Mouse (Mus musculus) hindbrain, embryonic 16.5 days (tissue): ENCODE data around the gene Trim2. TPM values are rescaled to one million over a fixed set of nuclear protein-coding genes. Genes with fewer than 3 reads are reported as not detected.

Source experiments
- ATAC-seq: fragments of 200-750 bp; cut with Nextera tagmentation; 2 replicates; pipeline ENCODE4 v1.8.0; 2017; ENCODE audit warnings: moderate TSS enrichment, moderate library complexity
- H3K27ac ChIP-seq: fragments of 300-500 bp; sonication (generic); 2 replicates; pipeline ENCODE4 v1.5.1; 2014; ENCODE audit warnings: low read depth, mild to moderate bottlenecking, control low read depth, low read length, moderate library complexity
- H3K27me3 ChIP-seq: fragments of 300-500 bp; sonication (generic); replicated peaks from 2 replicates; pipeline ENCODE4 v1.6.1; 2014; ENCODE audit warnings: low read length; ENCODE audit not compliant: control insufficient read depth, insufficient read depth
- H3K36me3 ChIP-seq: fragments of 300-500 bp; sonication (generic); 2 replicates; pipeline ENCODE4 v1.6.1; 2014; ENCODE audit warnings: mild to moderate bottlenecking, low read length, moderate library complexity, mixed read lengths; ENCODE audit not compliant: control insufficient read depth, insufficient read depth
- H3K4me1 ChIP-seq: fragments of 300-500 bp; sonication (generic); 2 replicates; pipeline ENCODE4 v1.6.1; 2014; ENCODE audit warnings: low read depth, low read length; ENCODE audit not compliant: control insufficient read depth, insufficient read depth
- H3K4me2 ChIP-seq: fragments of 300-500 bp; sonication (generic); 2 replicates; pipeline ENCODE4 v1.6.1; 2014; ENCODE audit warnings: mild to moderate bottlenecking, low read length, control low read depth, moderate library complexity
- H3K4me3 ChIP-seq: fragments of 300-500 bp; sonication (generic); 2 replicates; pipeline ENCODE4 v1.5.1; 2014; ENCODE audit warnings: mild to moderate bottlenecking, low read length, control low read depth, moderate library complexity
- H3K9ac ChIP-seq: fragments of 300-500 bp; sonication (generic); 2 replicates; pipeline ENCODE4 v1.6.1; 2014; ENCODE audit warnings: low read depth, mild to moderate bottlenecking, control low read depth, low read length, moderate library complexity
- H3K9me3 ChIP-seq: fragments of 300-500 bp; sonication (generic); 2 replicates; pipeline ENCODE4 v1.6.1; 2014; ENCODE audit warnings: mild to moderate bottlenecking, low read length, moderate library complexity; ENCODE audit not compliant: control insufficient read depth
- WGBS: fragments of 180-500 bp; shearing (Covaris S2); extraction: QIAGEN DNeasy Blood & Tissue Kit; methylation state at CpG from one replicate; pipeline ENCODE4 v1.1.7; 2014; 5-methylcytosine and 5-hydroxymethylcytosine counted together
- polyA plus RNA-seq: library from polyadenylated mRNA; unstranded; fragments of >200 nt; fragmentation: Nextera tagmentation; extraction: Ambion mirVana; gene quantifications from 2 replicates; pipeline ENCODE4 v1.2.1, GENCODE M21; 2015

The Trim2 gene
- polyA plus RNA-seq, 1 experiment from 2014 or later, result 154 TPM

DNA sequence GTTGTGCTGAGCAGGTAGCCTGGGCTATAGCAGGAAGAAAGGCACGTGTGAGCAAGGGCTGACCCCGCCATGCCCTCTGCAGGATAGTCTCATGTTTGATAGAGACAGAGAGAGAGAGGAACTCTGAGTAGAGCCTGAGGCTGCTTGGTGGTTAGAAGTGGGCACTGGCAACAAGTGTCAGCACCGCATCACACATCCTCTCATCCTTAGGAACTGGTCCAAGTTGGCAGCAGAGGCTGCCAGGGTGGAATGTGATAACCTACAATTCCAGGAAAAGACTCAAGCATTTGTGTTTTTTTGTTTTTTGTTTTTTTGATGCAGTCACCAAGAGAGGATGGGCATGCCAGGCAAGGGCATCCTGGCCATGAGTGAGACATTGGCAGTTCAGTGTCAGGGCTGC is 8.5 kb downstream of the Trim2 start:
- Histone ChIP-seq H3K9me3 (no peaks in the 10 kb centered on the region), H3K27me3 (no peaks in the 10 kb centered on the region), H3K27ac (no peak overlapping the region), H3K4me3 (no peak overlapping the region), H3K9ac (no peak overlapping the region), H3K4me2 (no peak overlapping the region), H3K36me3 (no peaks in the 10 kb centered on the region), H3K4me1 (peaks cover 11% of the 10 kb centered on the region)
- 53% methylated on average over 3 of the region's 3 CpGs for WGBS
- no peak for ATAC-seq

DNA sequence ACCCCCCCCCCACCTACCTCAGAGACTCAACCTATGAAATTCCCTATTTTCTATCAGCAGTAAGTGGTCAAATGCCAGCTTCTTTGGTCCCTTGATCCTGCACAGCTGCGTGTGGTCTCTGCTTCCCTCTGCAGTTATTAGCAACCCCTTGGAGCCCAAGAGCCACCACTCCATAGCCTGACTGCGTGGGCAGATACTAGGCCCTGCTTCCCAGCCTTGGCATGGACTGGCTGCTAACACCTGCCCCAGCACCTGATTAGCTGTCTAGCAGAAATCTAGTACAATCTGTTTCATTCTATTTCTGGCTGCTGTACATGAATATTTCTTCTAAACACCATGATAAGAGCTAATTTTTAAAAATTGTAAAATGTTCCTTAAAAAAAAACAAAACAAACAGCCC is 10.0 kb downstream of the Trim2 start:
- Histone ChIP-seq H3K9ac (no peak overlapping the region), H3K27ac (no peak overlapping the region), H3K4me2 (no peak overlapping the region), H3K9me3 (no peaks in the 10 kb centered on the region), H3K4me3 (no peak overlapping the region), H3K36me3 (no peaks in the 10 kb centered on the region), H3K4me1 (peaks cover under 1% of the 10 kb centered on the region; the same call in 1 of the 2 replicates), H3K27me3 (no peaks in the 10 kb centered on the region)
- 37% methylated on average over 2 of the region's 2 CpGs for WGBS
- ATAC-seq, result no peak

DNA sequence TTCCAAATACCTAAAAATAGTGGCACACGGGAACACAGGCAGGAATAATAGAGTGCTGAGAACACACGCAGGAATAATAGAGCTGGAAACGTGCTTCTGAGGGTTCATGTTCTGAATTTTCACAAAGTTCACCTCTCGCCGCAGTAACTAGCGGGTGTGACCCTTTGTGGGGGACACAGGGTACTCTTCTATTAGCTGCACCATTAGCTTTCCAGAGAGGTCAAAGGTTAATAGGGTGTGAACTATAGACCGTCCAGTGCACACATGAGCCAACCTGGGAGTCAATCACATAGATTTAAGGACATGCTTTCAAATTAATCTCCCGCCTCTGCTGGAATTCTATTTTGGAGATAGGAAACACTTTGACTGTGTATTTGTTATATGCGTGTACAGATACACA is 11.9 kb downstream of the Trim2 start:
- Histone ChIP-seq H3K4me2 (no peak overlapping the region), H3K9ac (no peak overlapping the region), H3K4me3 (no peak overlapping the region), H3K36me3 (no peaks in the 10 kb centered on the region), H3K9me3 (no peaks in the 10 kb centered on the region), H3K27ac (no peak overlapping the region), H3K4me1 (no peaks in the 10 kb centered on the region), H3K27me3 (no peaks in the 10 kb centered on the region)
- no peak for ATAC-seq
- WGBS, result 52% methylated on average over 9 of the region's 9 CpGs

DNA sequence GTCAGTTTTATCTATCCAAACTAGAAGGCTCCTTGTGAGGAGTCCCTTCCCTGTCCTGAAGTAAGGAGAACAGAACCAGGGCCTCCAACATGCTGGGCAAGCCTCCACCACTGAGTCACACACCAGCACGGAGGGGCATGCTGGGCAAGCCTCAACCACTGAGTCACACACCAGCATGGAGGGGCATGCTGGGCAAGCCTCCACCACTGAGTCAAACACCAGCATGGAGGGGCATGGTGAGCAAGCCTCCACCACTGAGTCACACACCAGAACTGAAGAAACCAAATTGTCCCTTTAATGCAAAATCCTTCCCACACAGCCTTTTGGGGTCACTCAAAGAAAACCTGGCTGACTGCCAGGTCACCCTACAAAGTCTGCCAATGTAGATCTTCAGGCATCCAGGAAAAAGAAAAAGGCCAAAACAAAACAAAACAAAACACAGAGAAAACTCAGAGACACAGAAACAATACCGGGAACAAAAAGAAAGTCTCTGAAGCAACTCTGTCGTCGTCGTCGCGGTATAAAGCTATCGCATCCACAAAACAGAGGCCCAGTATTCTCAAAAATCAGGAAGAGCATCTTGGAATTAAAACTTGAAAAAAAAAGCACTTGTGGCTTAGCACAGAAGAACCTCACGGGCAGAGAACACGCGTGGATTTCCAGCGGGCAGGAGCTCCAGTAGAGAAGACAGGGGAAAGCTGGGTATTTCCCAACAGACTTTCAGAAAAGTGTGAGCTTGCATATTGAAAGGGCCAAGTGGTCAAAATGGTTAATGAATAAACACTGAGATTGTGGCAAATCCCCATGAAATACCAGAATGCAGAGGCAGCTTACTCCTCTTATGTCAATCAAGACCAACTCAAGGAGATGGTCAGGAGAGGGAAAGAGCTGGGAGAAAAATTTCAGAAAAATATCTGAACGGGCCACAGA is 12.7 kb downstream of the Trim2 start:
- WGBS, result 57% methylated on average over 13 of the region's 13 CpGs
- Histone ChIP-seq H3K4me2 (no peak overlapping the region), H3K27ac (0 out of 2 replicates have a peak overlapping the region, but pooled peaks have one; percentile 18), H3K27me3 (no peaks in the 10 kb centered on the region), H3K36me3 (no peaks in the 10 kb centered on the region), H3K9me3 (no peaks in the 10 kb centered on the region), H3K4me1 (no peaks in the 10 kb centered on the region), H3K9ac (no peak overlapping the region), H3K4me3 (no peak overlapping the region)
- no peak for ATAC-seq

DNA sequence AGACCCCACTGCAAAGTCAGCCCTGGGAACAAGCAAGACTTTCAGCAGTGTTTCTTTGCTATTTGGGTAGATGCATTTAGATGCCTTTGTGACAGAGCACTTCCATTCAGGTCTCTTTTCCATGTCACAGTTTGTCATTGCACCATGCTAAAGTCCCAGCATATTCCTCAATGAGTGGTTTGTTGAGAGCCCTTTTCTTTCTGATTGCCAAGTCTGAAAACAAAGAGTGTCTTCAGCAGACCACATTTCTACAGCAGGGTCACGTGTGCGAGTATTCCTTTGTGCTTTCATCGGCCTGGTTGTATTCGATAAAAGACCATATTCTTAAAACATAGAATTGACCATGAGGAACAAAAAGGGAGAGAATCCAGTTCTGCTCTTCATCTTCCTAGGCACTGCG is 14.4 kb downstream of the Trim2 start:
- Histone ChIP-seq H3K9me3 (no peaks in the 10 kb centered on the region), H3K27me3 (no peaks in the 10 kb centered on the region), H3K4me1 (no peaks in the 10 kb centered on the region), H3K4me2 (no peak overlapping the region), H3K4me3 (no peak overlapping the region), H3K27ac (no peak overlapping the region), H3K36me3 (no peaks in the 10 kb centered on the region), H3K9ac (no peak overlapping the region)
- ATAC-seq, result peak; percentile 22; the same call in 1 of the 2 replicates
- 72% methylated on average over 5 of the region's 5 CpGs for WGBS

DNA sequence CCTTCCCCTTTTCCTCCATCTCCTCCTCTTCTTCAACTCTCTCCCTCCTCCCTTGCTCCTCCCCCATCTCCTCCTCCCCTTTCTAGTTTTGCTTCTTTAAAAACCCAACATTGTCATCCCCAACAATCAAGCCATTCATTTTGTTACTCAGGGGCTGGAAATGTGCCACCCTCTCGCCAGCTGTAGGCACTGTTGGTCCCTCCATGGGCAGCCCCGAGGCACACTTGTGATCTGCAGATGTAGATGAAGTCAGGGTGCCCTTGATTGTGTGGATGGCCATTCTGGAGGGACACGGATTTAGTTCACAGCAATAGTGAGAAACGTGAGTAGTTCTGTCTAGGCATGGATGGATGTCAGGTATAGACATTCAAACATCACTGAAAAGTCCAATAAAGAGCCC is 17.7 kb downstream of the Trim2 start:
- Histone ChIP-seq H3K9me3 (no peaks in the 10 kb centered on the region), H3K4me3 (no peak overlapping the region), H3K36me3 (no peaks in the 10 kb centered on the region), H3K4me1 (peaks cover 8% of the 10 kb centered on the region; the same call in 1 of the 2 replicates), H3K27me3 (no peaks in the 10 kb centered on the region), H3K27ac (no peak overlapping the region), H3K9ac (no peak overlapping the region), H3K4me2 (no peak overlapping the region)
- ATAC-seq, result no peak
- 79% methylated on average over 4 of the region's 4 CpGs for WGBS

DNA sequence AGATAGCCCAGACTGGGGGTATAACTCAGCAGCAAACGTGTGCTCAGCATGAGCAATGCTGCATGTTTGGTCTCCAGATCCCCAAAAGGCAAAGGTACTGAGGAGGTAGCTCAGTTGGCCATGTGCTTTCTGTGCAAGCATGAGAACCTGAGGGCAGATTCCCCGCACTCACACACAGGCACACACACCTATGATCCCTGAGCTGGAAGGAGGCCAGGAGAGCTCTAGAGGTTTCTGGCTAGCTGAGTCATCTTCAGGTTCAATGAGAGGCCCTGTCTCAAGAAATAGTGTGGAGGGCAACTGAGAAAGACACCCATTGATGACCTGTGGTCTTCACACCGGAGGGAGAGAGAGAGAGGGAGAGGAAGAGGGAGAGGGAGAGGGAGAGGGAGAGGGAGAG is 19.4 kb downstream of the Trim2 start:
- Histone ChIP-seq H3K4me3 (no peak overlapping the region), H3K27ac (no peak overlapping the region), H3K36me3 (no peaks in the 10 kb centered on the region), H3K27me3 (no peaks in the 10 kb centered on the region), H3K4me1 (peaks cover 10% of the 10 kb centered on the region), H3K9me3 (no peaks in the 10 kb centered on the region), H3K9ac (no peak overlapping the region), H3K4me2 (no peak overlapping the region)
- no peak for ATAC-seq
- WGBS, result 77% methylated on average over 3 of the region's 3 CpGs

DNA sequence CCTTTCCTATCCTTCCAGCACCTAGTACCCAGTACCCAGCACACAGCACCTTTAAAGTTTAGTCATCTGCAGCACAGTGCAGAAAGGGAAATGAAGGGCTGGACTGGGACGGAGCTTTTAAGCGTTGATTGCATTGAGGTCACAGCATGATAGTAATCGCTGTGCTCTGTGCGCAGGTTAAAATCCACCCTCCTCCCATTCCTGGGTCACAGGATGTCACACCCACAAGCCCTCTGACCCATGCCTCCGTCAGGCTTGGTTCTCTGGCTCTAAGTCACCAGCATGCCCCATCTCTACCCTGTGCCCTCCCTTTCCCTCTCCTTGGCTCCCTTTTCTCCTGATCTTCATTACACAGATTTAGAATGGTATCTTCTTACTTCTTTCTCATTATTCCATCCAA is 20.4 kb downstream of the Trim2 start:
- no peaks in the 10 kb centered on the region for H3K27me3 ChIP-seq
- no peak overlapping the region for H3K27ac ChIP-seq
- no peak overlapping the region for H3K4me3 ChIP-seq
- H3K9me3 ChIP-seq, result no peaks in the 10 kb centered on the region
- ATAC-seq, result no peak
- no peak overlapping the region for H3K4me2 ChIP-seq
- peaks cover 15% of the 10 kb centered on the region for H3K4me1 ChIP-seq
- 87% methylated on average over 5 of the region's 5 CpGs for WGBS
- H3K36me3 ChIP-seq, result no peaks in the 10 kb centered on the region
- H3K9ac ChIP-seq, result no peak overlapping the region

DNA sequence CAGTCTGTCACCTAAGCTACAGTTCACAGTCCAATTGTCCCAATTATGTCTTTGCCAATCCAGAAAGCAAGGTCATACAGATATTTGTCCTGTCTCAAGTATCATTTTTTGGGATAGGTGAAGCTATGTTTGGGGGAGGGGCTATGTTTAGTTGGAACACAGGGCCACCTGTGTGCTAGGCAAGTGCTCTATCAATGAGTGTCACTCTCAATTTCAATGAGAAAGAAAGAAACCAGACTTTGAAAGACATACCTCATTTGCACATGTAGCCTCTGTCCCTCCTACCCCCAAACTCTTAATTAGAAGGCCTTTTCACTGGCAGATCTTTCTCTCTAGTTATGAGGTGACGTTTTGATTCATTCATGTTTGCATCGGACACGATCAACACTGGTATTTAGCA is 21.9 kb downstream of the Trim2 start:
- no peak for ATAC-seq
- H3K27me3 ChIP-seq, result no peaks in the 10 kb centered on the region
- peaks cover 15% of the 10 kb centered on the region for H3K4me1 ChIP-seq
- 66% methylated on average over 3 of the region's 3 CpGs for WGBS
- no peak overlapping the region for H3K27ac ChIP-seq
- no peaks in the 10 kb centered on the region for H3K9me3 ChIP-seq
- no peak overlapping the region for H3K9ac ChIP-seq
- H3K36me3 ChIP-seq, result no peaks in the 10 kb centered on the region
- no peak overlapping the region for H3K4me2 ChIP-seq
- H3K4me3 ChIP-seq, result no peak overlapping the region
